Mouse (Mus musculus): Measurements from ENCODE around the gene Zfp541. TPM values are rescaled to one million over a fixed set of nuclear protein-coding genes. Genes with fewer than 3 reads are reported as not detected.

Zfp541 gene
- polyA plus RNA-seq, 1 experiment: 0.01 TPM

DNA sequence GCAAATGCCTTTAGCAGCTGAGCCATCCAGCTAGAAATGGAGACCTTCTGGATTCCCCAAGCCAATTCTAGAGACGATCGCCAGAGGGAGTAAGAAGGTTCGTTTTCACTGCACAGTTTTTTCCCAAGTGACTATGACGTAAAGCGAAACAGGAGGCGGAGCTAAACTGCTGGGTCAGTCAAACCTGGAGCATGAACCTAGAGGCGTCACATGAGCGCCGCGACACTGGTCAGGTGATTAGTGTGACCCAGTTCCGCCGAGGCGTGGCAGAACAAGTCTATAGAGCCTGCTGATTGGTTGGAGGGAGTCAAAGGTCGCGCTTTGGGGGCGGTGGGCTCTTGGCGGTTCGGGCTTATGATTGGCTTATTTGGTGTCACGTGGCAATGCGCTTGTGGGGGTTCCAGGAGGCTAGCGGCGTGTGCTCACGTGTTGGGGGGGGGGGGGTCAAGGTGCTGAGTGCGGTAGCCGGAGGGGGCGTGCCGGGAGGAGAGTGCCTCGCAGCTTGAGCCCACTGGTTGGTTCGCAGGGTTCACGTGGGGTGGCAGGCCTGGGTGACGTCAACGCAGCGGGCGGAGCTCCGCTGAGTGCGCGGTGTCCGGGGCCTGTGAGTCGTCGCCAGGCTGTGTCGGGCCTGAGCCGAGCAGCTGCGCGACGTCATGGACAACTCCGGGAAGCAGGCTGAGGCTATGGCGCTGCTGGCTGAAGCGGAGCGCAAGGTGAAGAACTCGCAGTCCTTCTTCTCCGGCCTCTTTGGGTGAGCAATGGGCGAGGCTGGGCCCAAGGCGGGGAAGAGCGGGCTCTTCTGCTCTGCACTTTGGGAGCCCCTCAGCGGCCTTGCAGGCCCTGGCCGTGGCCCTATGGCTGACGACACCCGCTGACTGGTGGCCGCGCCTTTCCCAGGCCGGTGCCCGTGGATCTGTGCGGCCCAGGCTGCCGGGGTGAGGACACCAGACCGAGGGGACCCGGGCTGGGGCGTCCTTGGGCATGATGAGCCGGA is 36.7 kb downstream of the Zfp541 start, which contains the start of gene Napa:
TSS of gene Napa (plus strand) at position 438 of the 997 bp plus-strand sequence.
- no peak for TF ChIP-seq GATA1 (IDR thresholded peaks at IDR 0.05; ENCODE audit: low read length)

- TF ChIP-seq GATA1 (IDR thresholded peaks at IDR 0.05; ENCODE audit: low read length): no peak
Observed at GRCm38 (mm10) chr7:16099901-16100300, 38.3 kb downstream of the Zfp541 start.

DNA sequence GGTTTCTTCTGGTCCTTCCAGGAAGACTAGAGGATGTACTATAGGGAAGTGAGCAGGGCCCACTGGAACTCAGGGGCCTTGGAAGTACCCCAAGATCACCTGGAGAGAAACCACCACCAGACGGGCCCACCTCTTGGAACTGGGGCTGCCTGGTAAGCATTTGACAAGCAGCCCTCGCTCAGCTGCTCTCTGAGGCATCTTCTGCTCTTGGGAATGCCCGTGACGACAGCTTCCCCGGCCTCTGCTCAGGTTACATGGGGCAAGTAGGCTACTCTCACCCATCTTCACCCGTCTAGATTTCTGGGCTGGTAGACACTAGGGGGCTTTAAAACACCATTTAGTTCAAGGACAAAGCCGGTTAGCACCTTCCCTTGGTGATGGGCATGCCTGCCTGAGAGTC is 39.5 kb downstream of the Zfp541 start:
- no peak for TF ChIP-seq GATA1 (IDR thresholded peaks at IDR 0.05; ENCODE audit: low read length)

DNA sequence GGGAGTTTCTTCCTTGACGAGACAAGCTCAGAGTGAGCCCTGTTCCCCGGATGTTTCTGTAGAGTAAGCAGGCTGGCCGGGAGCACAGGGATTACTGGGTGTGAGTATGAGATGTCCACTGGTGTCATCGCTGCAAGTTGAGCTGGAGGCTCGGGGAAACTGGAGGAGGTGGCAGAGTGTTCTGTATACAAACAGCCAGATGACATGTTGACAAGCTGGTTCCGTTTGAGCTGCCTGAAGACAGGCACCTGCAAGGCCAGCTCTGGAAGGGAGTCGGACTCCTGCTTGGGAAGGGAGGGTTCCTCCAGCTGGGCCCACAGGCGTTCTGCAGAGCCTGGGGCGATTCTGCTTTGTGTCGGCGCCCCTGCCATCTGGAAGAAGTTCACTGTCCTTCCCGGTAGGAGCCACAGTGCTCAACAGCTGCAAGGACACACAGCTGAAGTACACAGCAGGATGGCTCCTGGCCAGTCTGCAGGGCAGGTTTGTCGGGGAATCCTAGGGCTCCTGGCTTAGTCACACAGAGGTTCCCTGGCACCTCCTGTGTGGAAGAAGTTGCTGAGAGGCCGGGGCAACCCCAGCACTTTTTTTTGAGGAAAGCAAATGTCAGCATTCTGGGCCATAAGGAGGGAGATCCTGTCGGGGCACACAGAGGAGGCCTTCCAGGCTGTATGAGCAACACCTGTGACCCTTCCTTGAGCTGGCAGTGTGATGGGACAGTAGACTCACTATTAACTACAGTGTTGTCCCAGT is 40.3 kb downstream of the Zfp541 start:
- TF ChIP-seq GATA1 (IDR thresholded peaks at IDR 0.05; ENCODE audit: low read length): no peak

GRCm38 (mm10) chr7:16102686-16103226 is 41.1 kb downstream of the Zfp541 start:
- no peak for TF ChIP-seq GATA1 (IDR thresholded peaks at IDR 0.05; ENCODE audit: low read length)

GRCm38 (mm10) chr7:16103760-16104159 is 42.1 kb downstream of the Zfp541 start:
- TF ChIP-seq GATA1 (IDR thresholded peaks at IDR 0.05; ENCODE audit: low read length): no peak

DNA sequence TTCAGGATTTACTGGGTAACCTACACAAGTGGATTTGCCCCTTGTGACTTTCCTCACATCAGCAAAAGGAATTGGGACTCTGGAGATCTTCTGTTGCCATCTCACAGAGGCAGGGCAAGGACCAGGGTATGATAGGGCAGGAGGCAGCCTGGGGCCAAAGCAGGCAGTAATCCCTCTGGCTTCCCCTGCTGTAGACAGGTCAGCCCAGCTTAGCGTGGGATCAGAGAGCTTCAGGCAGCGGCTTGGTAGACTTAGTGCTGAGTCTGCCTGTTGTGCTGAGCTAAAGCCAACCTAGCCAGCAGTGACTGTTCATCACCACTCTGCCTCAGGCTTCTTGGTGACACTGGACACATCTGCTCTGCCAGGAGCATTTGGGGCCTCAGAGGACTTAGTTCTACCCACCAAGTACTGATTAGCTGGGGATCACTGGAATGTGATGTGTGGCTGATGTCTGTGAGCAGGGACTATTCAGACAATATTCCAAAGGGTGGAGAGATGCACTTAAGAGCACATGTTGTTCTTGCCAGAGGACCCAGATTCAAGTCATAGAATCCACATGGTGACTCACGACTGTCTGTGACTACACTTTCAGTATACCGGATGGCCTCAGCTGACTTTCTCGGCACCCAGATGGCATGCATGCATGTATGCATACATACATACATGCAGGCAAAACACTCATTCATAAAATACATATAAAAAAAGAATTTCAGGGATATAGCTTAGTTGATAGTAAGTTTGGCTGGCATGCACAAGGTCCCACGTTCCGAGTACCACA is 43.2 kb downstream of the Zfp541 start:
- no peak for TF ChIP-seq GATA1 (IDR thresholded peaks at IDR 0.05; ENCODE audit: low read length)

DNA sequence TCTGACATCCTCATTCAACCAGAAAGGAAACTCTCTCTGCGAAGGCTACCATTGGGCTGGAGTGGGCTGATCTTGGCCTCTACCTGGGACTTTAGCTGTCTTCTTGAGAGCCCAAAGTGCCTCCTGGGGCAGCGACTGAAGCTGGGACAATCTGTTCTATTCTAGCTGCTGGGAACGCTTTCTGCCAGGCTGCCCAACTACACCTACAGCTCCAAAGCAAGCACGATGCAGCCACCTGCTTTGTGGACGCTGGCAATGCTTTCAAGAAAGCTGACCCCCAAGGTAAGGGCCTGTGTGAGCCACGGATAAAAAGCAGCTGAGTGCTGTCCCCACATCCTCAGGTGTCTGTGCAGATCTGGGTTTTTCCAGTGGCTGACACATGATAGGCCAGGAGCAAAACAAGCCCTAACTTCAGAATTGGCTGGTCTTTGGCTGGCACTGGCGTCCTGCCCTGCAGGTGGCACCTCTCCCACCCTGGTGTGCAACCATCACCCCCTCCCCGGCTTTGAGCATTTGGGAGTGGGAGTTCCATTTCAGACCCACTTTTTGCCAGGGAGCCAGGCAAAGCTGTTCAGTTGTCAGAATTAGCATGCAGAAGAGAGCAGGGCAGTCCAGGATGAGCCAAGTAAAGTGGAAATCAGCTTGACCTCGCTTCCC is 47.4 kb downstream of the Zfp541 start:
- no peak for TF ChIP-seq GATA1 (IDR thresholded peaks at IDR 0.05; ENCODE audit: low read length)

DNA sequence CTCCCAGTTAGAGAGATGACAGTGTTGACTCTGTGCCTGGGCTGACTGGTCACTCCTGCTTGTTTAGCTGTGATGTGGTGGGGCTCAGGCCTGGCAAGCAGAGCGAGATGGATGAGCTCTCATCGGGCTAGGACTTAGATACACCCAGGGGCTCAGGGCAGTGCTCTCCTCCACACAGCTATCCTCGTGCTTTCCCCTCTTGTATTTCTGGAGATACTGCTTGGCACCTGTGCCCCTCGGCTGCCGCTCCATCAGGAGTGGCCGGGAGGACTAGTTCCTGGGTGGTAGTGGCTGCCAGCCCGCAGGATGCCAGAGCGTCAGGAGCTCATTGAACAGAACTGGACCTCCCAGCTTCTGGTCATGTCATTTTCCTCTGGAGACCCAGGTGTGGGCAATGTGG is 48.5 kb downstream of the Zfp541 start:
- no peak for TF ChIP-seq GATA1 (IDR thresholded peaks at IDR 0.05; ENCODE audit: low read length)

- TF ChIP-seq GATA1 (IDR thresholded peaks at IDR 0.05; ENCODE audit: low read length): no peak
Observed at GRCm38 (mm10) chr7:16111284-16112090, 49.9 kb downstream of the Zfp541 start.

GRCm38 (mm10) chr7:16116418-16116817 is 54.8 kb downstream of the Zfp541 start:
- no peak for TF ChIP-seq GATA1 (IDR thresholded peaks at IDR 0.05; ENCODE audit: low read length)

DNA sequence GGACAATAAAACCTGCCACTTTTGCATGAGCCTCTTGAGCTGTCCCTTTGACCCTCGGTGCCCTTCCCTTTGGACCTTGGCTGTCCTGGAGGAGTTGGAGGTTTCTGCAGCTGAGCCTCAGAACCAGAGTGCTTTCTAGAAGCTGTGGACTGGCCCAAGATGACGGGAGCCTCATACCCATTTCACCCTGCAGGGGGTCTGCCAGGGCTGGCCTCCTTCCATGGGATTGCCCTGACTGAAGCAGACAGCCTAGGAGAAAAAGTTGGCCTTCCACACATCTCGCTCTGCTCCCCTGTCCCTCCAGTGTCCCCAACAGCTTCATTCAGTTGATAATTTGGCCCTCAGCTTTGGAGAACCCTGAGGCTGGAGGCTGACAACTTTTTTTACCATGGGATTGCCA is 55.5 kb downstream of the Zfp541 start:
- TF ChIP-seq GATA1 (IDR thresholded peaks at IDR 0.05; ENCODE audit: low read length): no peak

DNA sequence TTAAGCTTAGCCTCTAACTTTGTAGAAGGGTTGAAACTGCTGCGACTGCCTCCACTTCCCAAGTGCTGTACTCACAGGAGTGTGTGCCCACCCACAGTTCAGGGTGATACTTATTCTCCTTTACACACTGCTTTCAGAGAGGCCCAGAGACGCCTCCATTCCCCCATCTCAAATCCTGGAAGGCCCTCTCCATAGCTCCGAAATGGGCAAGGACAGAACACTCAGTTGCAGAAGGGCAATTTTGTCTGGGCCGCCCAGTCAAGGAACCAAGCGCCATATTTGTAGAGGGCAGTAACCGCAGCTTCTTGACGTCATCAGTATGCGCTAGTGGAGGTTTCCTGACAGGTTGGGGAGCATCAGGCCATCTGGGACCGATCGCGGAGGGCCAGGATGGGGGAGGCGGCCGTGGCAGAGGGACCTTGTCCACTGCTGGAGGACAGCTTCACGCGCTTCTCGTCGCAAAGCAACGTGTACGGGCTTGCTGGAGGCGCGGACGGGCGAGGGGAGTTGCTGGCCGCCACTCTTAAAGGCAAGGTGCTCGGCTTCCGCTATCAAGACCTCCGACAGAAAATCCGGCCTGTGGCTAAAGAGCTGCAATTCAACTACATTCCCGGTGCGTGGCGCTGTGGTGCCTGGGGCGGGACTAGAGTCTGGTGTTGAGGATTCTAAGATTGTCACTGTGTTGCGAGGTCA is 58.1 kb downstream of the Zfp541 start, which contains the start of gene Kptn:
TSS of gene Kptn (plus strand) at position 327 of the 693 bp plus-strand sequence.
- no peak for TF ChIP-seq GATA1 (IDR thresholded peaks at IDR 0.05; ENCODE audit: low read length)
